Mouse (Mus musculus) lung, postnatal 10 days (tissue): ENCODE results near the gene Zfp52.

Experiments used
- DNase-seq: peaks from one replicate; pipeline ENCODE4 v3.0.0; 2021

Gene Zfp52

GRCm38 (mm10) chr17:21566728-21567349 is 31.5 kb downstream of the Zfp52 start, which contains the start of gene Zfp948:
Gene Zfp948 (plus strand): TSS chr17:21567008.
- peak; percentile 96 for DNase-seq

GRCm38 (mm10) chr17:21567696-21568095 is 32.4 kb downstream of the Zfp52 start:
- peak; percentile 58 for DNase-seq

GRCm38 (mm10) chr17:21579080-21579479 is 43.7 kb downstream of the Zfp52 start:
- DNase-seq: no peak

- DNase-seq: peak; percentile 79
Observed at GRCm38 (mm10) chr17:21579493-21580175, 44.3 kb downstream of the Zfp52 start.

GRCm38 (mm10) chr17:21585521-21585920 is 50.2 kb downstream of the Zfp52 start:
- no peak for DNase-seq
